Mouse (Mus musculus) kidney, embryonic 16.5 days (tissue): Measurements from ENCODE around the gene Utp6. TPM values are rescaled to one million over a fixed set of nuclear protein-coding genes. Genes with fewer than 3 reads are reported as not detected.

Experiments used
- ATAC-seq: fragments of 200-750 bp; cut with Nextera tagmentation; 2 replicates; pipeline ENCODE4 v1.8.0; 2017; ENCODE audit warnings: moderate TSS enrichment; ENCODE audit not compliant: low FRiP score, low TSS enrichment
- H3K27ac ChIP-seq: fragments of 300-500 bp; sonication (generic); 2 replicates; pipeline ENCODE4 v1.5.1; 2014; ENCODE audit warnings: low read length
- H3K27me3 ChIP-seq: fragments of 300-500 bp; sonication (generic); 2 replicates; pipeline ENCODE4 v1.6.1; 2014; ENCODE audit warnings: low read length, control low read depth, mixed read lengths; ENCODE audit not compliant: insufficient read depth
- H3K36me3 ChIP-seq: fragments of 300-500 bp; sonication (generic); 2 replicates; pipeline ENCODE4 v1.6.1; 2014; ENCODE audit warnings: low read length, control low read depth, mixed read lengths; ENCODE audit not compliant: insufficient read depth
- H3K4me1 ChIP-seq: fragments of 300-500 bp; sonication (generic); 2 replicates; pipeline ENCODE4 v1.6.1; 2014; ENCODE audit warnings: low read length, control low read depth, mixed read lengths; ENCODE audit not compliant: insufficient read depth
- H3K4me2 ChIP-seq: fragments of 300-500 bp; sonication (generic); replicated peaks from 2 replicates; pipeline ENCODE4 v1.6.1; 2014; ENCODE audit warnings: low read depth, low read length
- H3K4me3 ChIP-seq: fragments of 300-500 bp; sonication (generic); 2 replicates; pipeline ENCODE4 v1.5.1; 2014; ENCODE audit warnings: mild to moderate bottlenecking, low read length
- H3K9ac ChIP-seq: fragments of 300-500 bp; sonication (generic); replicated peaks from 2 replicates; pipeline ENCODE4 v1.6.1; 2014; ENCODE audit warnings: low read length
- H3K9me3 ChIP-seq: fragments of 300-500 bp; sonication (generic); 2 replicates; pipeline ENCODE4 v1.6.1; 2016; ENCODE audit warnings: low read length, control low read depth
- WGBS: fragments of 180-500 bp; shearing (Covaris S2); extraction: QIAGEN DNeasy Blood & Tissue Kit; methylation state at CpG from one replicate; pipeline ENCODE4 v1.1.7; 2014; 5-methylcytosine and 5-hydroxymethylcytosine counted together
- polyA plus RNA-seq: library from polyadenylated mRNA; unstranded; fragments of >200 nt; fragmentation: Nextera tagmentation; extraction: Ambion mirVana; gene quantifications from 2 replicates; pipeline ENCODE4 v1.2.1, GENCODE M21; 2015

The Utp6 gene
- polyA plus RNA-seq, 1 experiment from 2014 or later = 48.7 TPM

- no peak; the same call in 1 of the 2 replicates for ATAC-seq
- peak overlapping the region; percentile 2; the same call in 1 of the 2 replicates for H3K27ac ChIP-seq
- 17% methylated on average over 5 of the region's 5 CpGs for WGBS
Observed at GRCm38 (mm10) chr11:79920505-79921025, 41.6 kb downstream of the Utp6 start.

GRCm38 (mm10) chr11:79919685-79920504, 42.3 kb downstream of the Utp6 start:
- H3K36me3 ChIP-seq = no peaks in the 10 kb centered on the region
- H3K4me2 ChIP-seq = peak overlapping the region; percentile 31
- no peaks in the 10 kb centered on the region for H3K27me3 ChIP-seq
- WGBS = 8% methylated on average over 13 of the region's 13 CpGs
- H3K9me3 ChIP-seq = no peaks in the 10 kb centered on the region
- no peak overlapping the region for H3K4me3 ChIP-seq
- peak; percentile 73 for ATAC-seq
- 0 out of 2 replicates have a peak overlapping the region, but pooled peaks have one; percentile 10 for H3K27ac ChIP-seq
- H3K4me1 ChIP-seq = peaks cover 11% of the 10 kb centered on the region; the same call in 1 of the 2 replicates
- no peak overlapping the region for H3K9ac ChIP-seq

More at GRCm38 (mm10) chr11:79920505-79921025, 41.6 kb downstream of the Utp6 start:
- H3K27me3 ChIP-seq = no peaks in the 10 kb centered on the region
- H3K4me2 ChIP-seq = peak overlapping the region; percentile 31
- peaks cover 11% of the 10 kb centered on the region; the same call in 1 of the 2 replicates for H3K4me1 ChIP-seq
- no peak overlapping the region for H3K9ac ChIP-seq
- no peak overlapping the region for H3K4me3 ChIP-seq
- H3K9me3 ChIP-seq = no peaks in the 10 kb centered on the region
- H3K36me3 ChIP-seq = no peaks in the 10 kb centered on the region

DNA sequence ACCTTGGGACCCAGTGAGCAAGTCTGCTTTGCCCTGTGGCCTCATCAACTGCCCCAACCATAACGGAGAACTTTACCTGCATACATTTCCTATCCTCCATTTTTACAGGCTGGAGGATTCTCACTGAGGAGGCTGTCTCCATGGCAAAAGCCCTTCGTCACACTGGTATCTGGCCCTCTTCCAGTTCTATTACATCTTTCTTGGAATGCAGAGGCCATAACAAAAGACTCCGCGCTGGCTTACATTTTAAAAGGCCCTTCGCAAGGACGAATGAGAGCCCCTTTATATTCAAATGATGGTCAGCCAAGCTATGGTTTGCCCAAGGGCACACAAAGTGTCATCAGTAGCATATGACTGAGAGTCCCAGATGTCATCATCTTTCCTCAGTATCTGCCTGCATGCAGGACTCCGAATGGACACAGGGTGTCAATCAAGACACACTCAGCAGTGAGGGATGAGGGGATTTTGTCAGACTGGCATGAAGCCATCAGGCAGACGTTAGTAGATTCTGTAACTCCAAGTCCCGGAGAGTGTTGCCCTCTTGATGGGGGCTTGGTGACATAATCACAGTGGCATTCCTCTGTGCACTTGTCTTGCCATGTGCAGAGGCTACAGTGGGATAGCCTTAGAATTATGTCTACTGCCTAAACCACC, 46.4 kb downstream of the Utp6 start:
- 79% methylated on average over 9 of the region's 9 CpGs for WGBS
- no peak overlapping the region for H3K9ac ChIP-seq
- H3K27ac ChIP-seq = no peak overlapping the region
- no peaks in the 10 kb centered on the region for H3K27me3 ChIP-seq
- no peaks in the 10 kb centered on the region for H3K36me3 ChIP-seq
- no peaks in the 10 kb centered on the region for H3K9me3 ChIP-seq
- no peak overlapping the region for H3K4me2 ChIP-seq
- no peak for ATAC-seq
- H3K4me3 ChIP-seq = no peak overlapping the region
- H3K4me1 ChIP-seq = peaks cover 8% of the 10 kb centered on the region; the same call in 1 of the 2 replicates

DNA sequence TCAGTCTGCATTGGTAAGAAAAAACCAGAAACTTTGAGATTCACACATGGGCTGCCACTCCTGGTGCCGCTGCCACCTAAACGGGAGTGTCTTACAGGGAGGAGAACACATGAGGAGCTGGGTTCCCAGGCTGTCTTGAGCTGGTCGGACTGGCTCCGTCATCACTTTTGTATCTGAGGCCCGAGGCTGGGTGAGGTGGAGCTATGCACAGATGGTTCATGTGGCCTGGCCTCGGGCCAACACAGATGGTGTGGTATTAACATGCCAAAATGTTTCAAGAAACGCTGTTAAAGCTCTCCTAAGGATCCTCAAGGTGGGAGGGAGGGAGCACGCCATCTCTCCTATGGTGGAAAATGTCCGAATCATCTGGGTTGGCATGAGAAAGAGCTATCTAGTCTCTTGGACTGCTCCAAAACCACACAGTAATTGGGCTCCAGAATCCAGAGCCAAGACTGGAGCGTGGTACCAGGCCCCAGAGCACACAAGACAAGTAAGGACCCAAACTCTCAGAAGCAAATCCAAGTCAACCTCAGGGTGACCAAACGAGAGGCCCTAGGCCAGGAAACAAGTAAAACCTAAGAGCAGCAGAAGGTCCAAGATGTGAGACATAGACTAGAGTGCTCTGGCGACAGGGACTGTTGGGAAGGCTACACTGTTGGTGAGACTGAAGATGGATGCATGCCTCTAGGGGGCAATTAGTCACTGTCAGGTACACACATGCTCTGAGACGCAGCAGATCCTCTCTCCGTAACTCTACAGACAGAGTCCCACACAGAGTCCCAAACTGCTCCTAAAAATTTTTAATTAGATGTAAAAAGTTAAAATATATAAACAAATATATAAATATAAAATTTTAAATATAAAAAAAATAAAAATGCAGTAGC, 53.3 kb downstream of the Utp6 start:
- Histone ChIP-seq H3K9me3 (no peaks in the 10 kb centered on the region), H3K27ac (no peak overlapping the region), H3K36me3 (no peaks in the 10 kb centered on the region), H3K27me3 (no peaks in the 10 kb centered on the region), H3K4me1 (no peaks in the 10 kb centered on the region), H3K9ac (no peak overlapping the region), H3K4me2 (no peak overlapping the region), H3K4me3 (no peak overlapping the region)
- ATAC-seq = no peak; the same call in 1 of the 2 replicates
- WGBS = 73% methylated on average over 14 of the region's 14 CpGs

DNA sequence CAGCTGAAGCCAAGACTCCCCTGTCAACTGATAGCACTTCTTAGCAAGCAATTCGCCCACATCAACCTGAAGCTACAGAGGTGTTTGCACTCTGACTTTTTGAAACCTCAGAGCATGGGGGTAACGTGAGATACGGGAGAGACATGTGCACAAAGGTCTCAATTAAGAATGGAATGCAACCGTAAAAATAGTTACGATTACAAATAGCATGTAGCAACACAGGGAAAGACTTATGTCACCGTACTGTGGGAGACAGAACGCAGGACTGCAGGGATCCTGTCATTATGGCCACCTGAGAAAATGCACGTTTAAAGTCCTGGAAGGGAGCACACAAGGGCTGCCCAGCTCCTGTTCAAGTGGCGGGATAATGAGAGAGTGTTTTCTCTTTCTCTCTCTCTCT, 55.3 kb downstream of the Utp6 start:
- no peak overlapping the region for H3K9ac ChIP-seq
- no peaks in the 10 kb centered on the region for H3K4me1 ChIP-seq
- no peaks in the 10 kb centered on the region for H3K36me3 ChIP-seq
- H3K27me3 ChIP-seq = no peaks in the 10 kb centered on the region
- no peak overlapping the region for H3K4me2 ChIP-seq
- no peak overlapping the region for H3K4me3 ChIP-seq
- H3K9me3 ChIP-seq = no peaks in the 10 kb centered on the region
- 36% methylated on average over 9 of the region's 9 CpGs for WGBS
- H3K27ac ChIP-seq = no peak overlapping the region
- no peak for ATAC-seq

DNA sequence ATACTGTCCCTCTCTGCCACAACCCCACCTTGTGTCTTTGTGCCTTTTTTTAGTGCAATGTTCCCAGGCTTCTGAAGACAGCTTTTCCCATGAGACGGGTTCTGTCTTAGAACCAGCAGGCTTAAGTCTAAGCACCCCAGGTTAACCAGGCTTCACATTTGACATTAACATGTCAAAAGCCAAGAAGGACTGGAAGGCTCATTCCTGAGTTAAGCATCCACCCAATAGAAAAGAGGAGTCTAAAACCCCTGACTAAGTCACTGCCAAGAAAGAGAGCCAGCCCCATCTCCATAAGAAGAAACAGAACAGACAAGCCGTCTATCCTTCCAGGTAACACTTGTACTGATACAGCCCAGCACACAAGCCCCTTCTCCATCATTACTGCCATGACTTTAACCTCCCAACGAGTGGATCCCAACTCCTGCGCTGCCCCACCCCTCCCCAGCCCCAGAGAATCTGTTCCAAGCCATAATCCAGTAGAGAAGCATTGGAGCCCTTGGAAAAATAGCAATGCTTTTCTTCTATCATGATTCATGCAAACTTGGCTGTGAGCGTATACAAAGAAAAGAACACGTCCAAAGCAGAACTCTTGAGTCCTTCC, 59.2 kb downstream of the Utp6 start:
- no peak overlapping the region for H3K4me2 ChIP-seq
- H3K27ac ChIP-seq = no peak overlapping the region
- H3K4me3 ChIP-seq = no peak overlapping the region
- no peaks in the 10 kb centered on the region for H3K27me3 ChIP-seq
- WGBS = 78% methylated on average over 6 of the region's 6 CpGs
- no peak for ATAC-seq
- H3K9me3 ChIP-seq = no peaks in the 10 kb centered on the region
- H3K36me3 ChIP-seq = no peaks in the 10 kb centered on the region
- no peak overlapping the region for H3K9ac ChIP-seq
- H3K4me1 ChIP-seq = no peaks in the 10 kb centered on the region

GRCm38 (mm10) chr11:79901146-79901545, 61.0 kb downstream of the Utp6 start:
- Histone ChIP-seq H3K4me2 (no peak overlapping the region), H3K36me3 (no peaks in the 10 kb centered on the region), H3K9ac (no peak overlapping the region), H3K4me3 (no peak overlapping the region), H3K27me3 (no peaks in the 10 kb centered on the region), H3K4me1 (no peaks in the 10 kb centered on the region), H3K27ac (no peak overlapping the region), H3K9me3 (no peaks in the 10 kb centered on the region)
- WGBS = 92% methylated on average over 6 of the region's 6 CpGs
- ATAC-seq = no peak

GRCm38 (mm10) chr11:79892259-79892658, 69.9 kb downstream of the Utp6 start:
- Histone ChIP-seq H3K4me3 (no peak overlapping the region), H3K4me1 (no peaks in the 10 kb centered on the region), H3K4me2 (no peak overlapping the region), H3K9ac (no peak overlapping the region), H3K27me3 (no peaks in the 10 kb centered on the region), H3K9me3 (no peaks in the 10 kb centered on the region), H3K36me3 (no peaks in the 10 kb centered on the region), H3K27ac (no peak overlapping the region)
- WGBS = 90% methylated on average over 6 of the region's 6 CpGs
- ATAC-seq = no peak

GRCm38 (mm10) chr11:79890822-79891221, 71.4 kb downstream of the Utp6 start:
- 88% methylated on average over 2 of the region's 2 CpGs for WGBS
- H3K27me3 ChIP-seq = no peaks in the 10 kb centered on the region
- ATAC-seq = no peak
- no peak overlapping the region for H3K9ac ChIP-seq
- H3K4me2 ChIP-seq = no peak overlapping the region
- no peak overlapping the region for H3K27ac ChIP-seq
- H3K36me3 ChIP-seq = no peaks in the 10 kb centered on the region
- H3K9me3 ChIP-seq = no peaks in the 10 kb centered on the region
- H3K4me1 ChIP-seq = no peaks in the 10 kb centered on the region
- H3K4me3 ChIP-seq = no peak overlapping the region
